Mouse (Mus musculus) layer of hippocampus, postnatal 25 days (tissue): ENCODE data around the gene 4930505A04Rik. TPM values are rescaled to one million over a fixed set of nuclear protein-coding genes. Genes with fewer than 3 reads are reported as not detected.
"Not testable (repeated sequence)": the region's sequence is repeated elsewhere in the genome, so short reads cannot be mapped to it uniquely, and the experiment has no call there.

Experiments used
- DNase-seq, 2 experiments: peaks; one replicate each; pipeline ENCODE4 v3.0.0; 2022; ENCODE audit warnings: mixed read lengths in 2 of 2, low spot score in 1 of 2; ENCODE audit errors: extremely low spot score in 1 of 2
- total RNA-seq, 2 experiments: library from RNA; stranded (reverse); gene quantifications; 2 replicates each; pipeline ENCODE4 v1.2.3; 2021

Gene 4930505A04Rik
- total RNA-seq: under 1 TPM; 0.81 to 0.99 TPM

GRCm38 (mm10) chr11:30471751-30472593 is at the start of gene 4930505A04Rik:
TSS of gene 4930505A04Rik (minus strand) at chr11:30471827.
- peak; percentile 70 to 71 for DNase-seq

- DNase-seq: no peak
Observed at GRCm38 (mm10) chr11:30517133-30517532, 45.5 kb upstream of the 4930505A04Rik start.

DNA sequence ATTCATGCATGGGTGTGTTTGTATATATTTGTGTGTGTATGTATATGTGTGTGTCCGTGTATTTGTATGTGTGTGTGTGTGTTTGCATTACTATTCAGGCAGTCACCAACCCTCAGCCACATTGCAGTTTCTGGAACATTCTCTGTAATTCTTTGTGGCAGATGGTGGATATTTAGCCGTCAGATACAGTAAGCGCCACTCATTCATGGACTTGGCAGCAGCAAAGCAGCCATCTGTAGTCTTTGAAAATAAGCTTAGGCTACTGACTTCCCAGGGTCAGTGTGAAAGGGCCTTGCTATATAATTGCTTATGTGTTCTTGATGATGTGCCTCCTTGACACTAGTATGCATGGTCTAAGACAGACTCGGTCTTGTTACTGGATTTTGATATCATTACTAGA is 36.6 kb upstream of the 4930505A04Rik start:
- DNase-seq: no peak

GRCm38 (mm10) chr11:30498738-30499355 is 27.2 kb upstream of the 4930505A04Rik start:
- no peak for DNase-seq

- no peak for DNase-seq
Observed at GRCm38 (mm10) chr11:30497151-30497550, 25.5 kb upstream of the 4930505A04Rik start.

DNA sequence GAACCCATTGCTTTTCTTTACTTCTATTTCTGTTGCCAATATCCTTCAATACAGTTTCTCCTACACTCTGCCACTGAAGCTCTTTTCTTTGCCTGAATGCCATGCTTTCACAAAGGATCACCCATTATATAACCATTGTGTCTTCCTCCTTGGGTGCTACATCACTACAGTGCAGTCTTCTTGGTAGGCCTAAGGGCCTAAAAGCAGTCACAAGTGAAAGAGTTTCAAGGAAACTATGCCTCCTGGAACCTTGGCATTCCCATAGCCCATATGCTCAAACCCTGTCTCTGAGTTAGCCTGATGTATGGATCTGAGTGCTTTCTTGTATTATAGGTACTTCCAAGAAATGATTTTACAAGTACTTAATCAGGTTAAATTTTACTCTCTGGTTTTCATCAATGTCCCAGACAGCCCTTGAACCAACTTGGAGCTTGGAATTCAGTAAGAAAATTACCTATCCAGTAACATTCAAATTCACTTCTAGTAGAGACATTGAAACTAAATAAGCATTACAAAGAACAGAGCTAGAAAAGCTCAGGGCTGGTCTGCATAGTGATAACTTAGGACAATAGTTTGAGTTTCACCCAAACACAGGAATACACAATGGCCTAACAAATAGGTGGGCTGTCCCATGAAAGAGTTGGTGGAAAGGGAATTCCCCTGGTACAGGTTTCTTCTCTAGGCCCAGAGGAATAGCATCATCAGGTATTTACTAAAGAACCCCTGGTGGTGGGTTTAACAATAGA is 20.1 kb upstream of the 4930505A04Rik start:
- no peak for DNase-seq

- DNase-seq: no peak
Observed at GRCm38 (mm10) chr11:30488183-30488582, 16.6 kb upstream of the 4930505A04Rik start.

DNA sequence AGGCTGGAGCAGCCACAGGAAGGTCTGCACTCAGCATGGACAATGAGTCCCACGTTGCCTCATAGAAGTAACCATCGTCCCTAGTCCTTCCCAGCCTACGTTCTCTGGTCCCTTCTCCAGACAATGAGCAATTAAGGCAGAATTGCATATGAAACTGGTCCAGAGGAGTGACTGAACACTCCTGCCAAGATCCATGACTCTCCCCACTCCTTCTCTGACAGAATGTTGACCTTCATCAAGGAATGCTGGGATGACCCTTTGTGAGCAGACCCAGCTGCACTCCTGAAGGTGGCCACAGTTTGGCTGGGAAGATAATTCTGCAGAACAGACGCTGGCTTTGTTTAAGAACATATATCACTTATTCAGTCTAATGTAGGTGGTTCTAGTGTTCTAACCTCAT is 11.7 kb upstream of the 4930505A04Rik start:
- no peak for DNase-seq

GRCm38 (mm10) chr11:30471187-30471586 is 440 bp downstream of the 4930505A04Rik start:
- DNase-seq: no peak

GRCm38 (mm10) chr11:30454331-30454730 is 17.3 kb downstream of the 4930505A04Rik start:
- DNase-seq: no peak

DNA sequence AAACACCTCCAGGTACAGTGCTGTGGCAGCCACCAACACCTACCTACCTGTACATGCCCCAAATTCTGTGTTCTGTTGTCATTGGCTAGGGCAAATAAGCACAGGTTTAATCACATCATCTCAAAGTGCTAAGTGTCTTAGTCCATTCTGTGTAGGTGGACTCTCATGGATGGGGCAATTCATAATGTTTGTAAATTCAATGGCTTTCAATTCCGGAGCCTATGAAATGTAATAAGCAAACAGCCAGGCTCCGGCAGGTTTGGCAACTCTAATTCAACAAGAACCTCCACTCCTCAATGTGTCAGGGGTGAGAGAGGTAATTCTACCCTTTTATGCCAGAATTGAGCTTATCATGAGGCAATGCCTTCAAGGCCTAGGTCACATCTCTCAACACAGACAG is 23.5 kb downstream of the 4930505A04Rik start:
- DNase-seq: no peak

- no peak for DNase-seq
Observed at GRCm38 (mm10) chr11:30447561-30447960, 24.1 kb downstream of the 4930505A04Rik start.

DNA sequence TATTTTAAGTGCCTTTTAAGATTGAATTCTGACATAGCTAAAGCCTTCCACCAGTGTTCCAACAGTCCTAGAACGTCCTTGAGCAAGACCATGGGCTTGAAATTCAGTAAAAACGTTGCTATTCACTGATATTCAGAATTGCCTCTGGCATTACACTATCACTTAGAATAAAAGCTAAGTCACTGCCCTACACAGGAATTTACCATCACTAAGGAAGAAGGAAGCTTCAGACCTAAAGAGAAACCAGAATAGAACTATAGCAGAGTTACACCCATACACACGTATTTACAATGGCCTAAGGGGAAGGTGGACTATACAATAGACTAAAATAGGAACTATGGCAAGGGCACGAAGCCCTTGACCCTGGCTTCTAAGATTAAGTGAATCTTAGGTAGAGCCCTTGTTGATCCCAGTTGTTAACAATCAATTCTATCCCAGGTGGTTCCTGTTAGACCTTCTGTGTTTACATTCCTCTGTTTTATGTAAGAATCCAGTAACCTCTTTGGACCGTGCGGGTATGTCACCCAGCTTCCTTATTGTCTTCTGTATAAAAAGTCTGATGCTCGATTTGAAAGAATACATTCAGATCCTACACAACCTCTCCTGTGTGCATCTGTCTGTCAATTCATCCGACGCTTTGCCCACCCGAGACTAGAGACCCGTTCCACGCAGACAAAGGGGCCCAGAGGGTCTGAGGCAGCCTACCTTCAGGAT is 27.3 kb downstream of the 4930505A04Rik start:
- DNase-seq: not testable (repeated sequence)

DNA sequence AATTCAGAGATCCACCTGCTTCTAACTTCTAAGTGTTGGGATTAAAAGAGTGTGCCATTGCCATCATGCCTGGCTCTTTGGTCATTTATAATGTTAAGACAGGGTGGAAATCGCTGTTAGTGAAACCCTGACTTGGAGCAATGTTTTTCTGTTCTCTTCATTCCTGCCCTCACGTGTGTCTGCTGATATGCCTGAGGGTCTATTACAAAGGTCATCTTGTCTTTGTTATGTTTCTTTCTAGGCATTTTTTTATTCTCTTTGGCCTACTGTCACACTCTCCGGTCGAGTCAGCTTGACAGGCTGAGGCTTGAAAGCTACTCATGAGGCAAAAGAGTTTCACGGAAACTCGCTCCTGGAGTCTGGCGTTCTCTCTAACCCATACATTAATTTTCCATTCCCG is 27.9 kb downstream of the 4930505A04Rik start:
- DNase-seq: no peak

DNA sequence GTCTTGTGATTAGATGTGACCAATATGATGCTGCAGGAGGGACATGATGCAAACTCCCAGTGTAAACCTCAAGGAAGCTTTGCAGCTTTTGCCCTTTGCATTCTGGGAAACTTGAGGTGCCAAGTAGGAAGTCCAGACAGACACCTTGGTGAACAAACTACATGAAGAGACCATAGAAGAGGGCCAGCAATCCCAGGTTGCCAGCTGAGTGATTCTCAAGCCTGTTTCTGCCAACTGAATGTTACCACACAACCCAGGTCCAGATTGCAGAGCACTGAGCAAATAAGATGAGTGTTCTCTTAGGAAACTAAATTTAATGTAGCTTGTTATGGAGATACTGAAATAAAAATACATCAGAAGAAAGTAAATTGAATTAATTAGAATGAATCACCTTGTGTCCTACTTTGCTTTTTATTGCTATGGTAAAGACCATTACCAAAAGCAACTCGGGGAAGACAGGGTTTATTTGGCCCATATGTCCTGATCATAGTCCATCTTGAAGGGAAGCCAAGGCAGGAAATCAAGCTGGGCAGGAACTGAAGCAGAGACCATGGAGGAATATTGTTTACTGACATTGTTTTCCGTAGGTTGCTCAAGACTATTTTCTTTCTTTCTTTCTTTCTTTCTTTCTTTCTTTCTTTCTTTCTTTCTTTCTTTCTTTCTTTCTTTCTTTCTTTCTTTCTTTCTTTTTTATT is 38.2 kb downstream of the 4930505A04Rik start:
- no peak for DNase-seq

DNA sequence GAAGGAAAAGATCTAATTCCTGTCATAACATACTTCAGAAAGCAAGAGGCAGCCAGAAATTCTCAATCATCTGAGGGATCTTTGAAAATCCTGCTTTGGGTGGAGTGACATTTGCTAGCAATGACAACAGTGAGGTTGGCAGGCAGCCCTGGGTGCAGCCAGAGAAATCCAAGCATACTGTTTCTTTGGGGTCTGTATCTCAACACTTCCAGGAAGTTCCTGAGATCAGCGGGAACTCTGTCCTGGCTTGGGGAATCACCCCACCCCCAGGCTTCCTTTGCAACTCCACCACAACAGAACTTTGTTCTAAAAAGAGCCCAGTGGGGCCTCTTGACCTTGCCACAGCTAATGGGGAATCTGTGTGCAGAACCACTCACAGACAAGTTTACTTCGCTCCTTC is 66.0 kb downstream of the 4930505A04Rik start:
- DNase-seq: peak in 1 of 2 experiments; percentile 15

DNA sequence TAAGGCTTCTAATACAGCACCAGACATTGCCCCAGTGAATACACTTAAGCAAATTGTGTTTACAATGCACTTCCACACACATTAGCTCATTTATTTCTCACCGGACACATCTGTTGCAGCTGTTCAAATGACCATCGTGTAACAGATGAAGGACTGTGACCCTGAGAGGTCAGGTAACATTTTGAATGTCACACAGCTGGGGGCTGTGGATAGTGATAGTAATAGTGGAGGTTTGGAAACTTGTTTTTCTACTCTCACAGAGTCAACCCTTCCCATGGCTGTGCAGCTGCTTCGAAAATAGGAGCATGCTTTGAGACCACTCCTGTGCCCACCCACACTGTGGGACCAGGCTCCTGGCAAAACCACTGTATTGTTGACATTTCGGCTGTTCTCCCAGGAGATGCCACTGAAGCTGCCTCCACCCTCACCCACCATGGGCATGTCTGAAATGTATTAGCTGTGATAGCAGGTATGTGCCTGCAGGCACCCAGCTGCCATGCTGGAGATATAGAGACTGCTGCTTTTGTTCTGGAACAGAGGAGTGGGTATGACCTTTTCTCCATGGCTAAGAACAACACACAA is 66.9 kb downstream of the 4930505A04Rik start:
- no peak for DNase-seq

DNA sequence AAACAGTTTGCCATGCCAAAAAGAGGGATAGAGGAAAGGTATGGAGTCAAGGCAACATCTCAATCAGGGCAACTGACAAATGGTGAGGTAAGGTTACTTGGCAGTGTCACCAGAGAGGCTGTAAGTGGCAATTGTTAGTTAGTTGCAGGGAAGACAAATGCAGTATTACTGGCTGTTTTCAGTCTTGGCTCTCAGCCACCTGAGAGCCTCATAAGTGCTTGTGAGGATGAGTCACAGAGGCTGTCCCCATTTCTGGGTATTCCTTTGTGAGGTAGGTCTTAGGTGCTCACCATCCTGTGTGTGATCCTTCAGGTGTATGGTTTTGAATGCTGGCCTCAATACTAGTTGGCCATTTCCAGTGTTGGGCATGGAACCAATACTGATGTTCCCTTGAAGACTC is 77.3 kb downstream of the 4930505A04Rik start:
- no peak for DNase-seq

GRCm38 (mm10) chr11:30383076-30383475 is 88.6 kb downstream of the 4930505A04Rik start:
- no peak for DNase-seq
